Mouse (Mus musculus) frontal cortex, adult 2 months (tissue): ENCODE data around the gene Cog6. TPM values are rescaled to one million over a fixed set of nuclear protein-coding genes. Genes with fewer than 3 reads are reported as not detected.

Source experiments
- polyA plus RNA-seq: library from polyadenylated mRNA; depleted of rRNA; stranded (reverse); fragments of >200 nt; gene quantifications from 2 replicates; pipeline ENCODE4 v1.2.3, GENCODE M21; 2012; rRNA removed

The Cog6 gene
- polyA plus RNA-seq, 1 experiment: 41.1 TPM

Other genes with a start within 250 kb of the Cog6 start
- 62.7 and 69.5 TPM in 2 replicates for gene Lhfp, start 24.3 kb upstream of the Cog6 start, polyA plus RNA-seq